Mouse (Mus musculus) urinary bladder, adult 18-20 months (tissue): ENCODE data around the gene Ntn1.

Source experiments
- DNase-seq, 2 experiments: peaks; one replicate each; pipeline ENCODE4 v3.0.0; 2022; ENCODE audit warnings: low spot score in 2 of 2, mixed read lengths in 2 of 2

Gene Ntn1

DNA sequence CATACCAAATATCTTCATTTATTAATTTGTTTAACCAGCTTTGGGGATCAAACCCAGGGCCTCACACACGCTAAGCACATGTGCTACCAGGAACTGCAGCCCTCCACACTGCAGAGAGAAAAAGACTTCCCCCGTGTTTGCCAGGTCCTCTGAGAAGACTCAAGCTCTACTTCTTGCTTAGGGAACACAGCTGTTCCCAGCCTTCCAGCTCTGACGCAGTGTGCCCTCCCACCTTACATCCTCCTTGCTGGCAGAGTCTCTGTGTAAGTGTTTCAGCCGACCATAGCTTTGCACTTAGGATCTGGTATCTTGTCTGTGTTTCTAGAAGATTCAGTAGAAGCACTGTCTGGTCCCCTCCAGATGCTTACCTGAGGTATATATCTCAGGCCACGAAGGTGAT, 209.8 kb downstream of the Ntn1 start:
- DNase-seq: no peak

- no peak for DNase-seq
Observed at GRCm38 (mm10) chr11:68188695-68189201, 211.9 kb downstream of the Ntn1 start.

GRCm38 (mm10) chr11:68187242-68187641, 213.4 kb downstream of the Ntn1 start:
- no peak for DNase-seq

GRCm38 (mm10) chr11:68185647-68186046, 215.0 kb downstream of the Ntn1 start:
- no peak for DNase-seq

- no peak for DNase-seq
Observed at GRCm38 (mm10) chr11:68177415-68177814, 223.2 kb downstream of the Ntn1 start.

DNA sequence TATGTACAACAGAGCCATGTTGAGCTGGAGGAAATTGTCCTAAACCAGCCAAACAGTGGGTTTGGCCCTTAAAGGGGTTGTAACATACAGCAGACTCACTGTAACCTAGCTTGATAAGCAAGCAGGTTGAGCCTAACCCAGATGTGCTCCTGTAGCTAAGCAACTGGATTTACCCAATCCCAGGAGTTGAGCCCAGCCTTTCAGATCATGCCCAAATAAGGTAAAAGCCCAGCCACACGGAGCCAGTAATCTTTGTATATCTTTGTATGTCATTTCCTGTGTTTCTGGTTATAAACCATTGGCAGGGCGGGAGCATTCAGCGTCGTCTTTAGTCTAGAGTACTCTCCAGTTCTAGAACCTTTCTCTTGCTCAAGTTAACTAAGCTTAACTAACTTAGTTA, 224.1 kb downstream of the Ntn1 start:
- no peak for DNase-seq

- DNase-seq: no peak
Observed at GRCm38 (mm10) chr11:68172648-68173045, 228.0 kb downstream of the Ntn1 start.

DNA sequence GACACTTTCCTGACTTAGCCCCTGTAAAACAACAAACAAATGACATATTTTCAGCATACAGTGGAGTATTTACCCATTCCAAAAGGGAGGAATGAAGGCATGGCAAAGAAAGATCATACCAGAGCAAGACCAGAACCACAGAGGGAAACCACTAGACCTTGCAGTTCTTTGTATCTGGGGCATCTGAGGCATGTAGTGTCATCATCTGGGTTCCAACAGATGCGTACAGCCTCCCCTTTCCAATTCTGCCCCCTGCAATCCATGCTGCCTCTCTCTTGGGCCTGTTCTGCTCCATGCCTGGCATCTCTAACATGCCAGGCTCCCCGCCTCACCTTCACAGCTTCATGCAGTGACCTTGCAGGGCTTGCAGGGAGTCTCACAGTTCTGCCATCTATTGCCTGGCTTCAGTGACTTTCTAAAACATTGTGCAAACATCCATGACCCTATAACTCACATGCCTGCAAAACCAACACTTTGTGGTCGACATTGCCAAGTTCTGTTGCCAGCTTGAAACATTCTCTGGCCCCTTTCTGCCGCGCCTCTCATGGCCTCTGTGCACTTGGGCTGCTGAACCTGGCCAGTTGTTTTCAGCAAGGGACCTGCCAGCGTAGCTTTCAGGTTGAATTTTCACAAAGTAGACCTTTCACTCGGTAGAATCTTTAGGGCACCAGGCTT, 228.5 kb downstream of the Ntn1 start:
- no peak for DNase-seq

DNA sequence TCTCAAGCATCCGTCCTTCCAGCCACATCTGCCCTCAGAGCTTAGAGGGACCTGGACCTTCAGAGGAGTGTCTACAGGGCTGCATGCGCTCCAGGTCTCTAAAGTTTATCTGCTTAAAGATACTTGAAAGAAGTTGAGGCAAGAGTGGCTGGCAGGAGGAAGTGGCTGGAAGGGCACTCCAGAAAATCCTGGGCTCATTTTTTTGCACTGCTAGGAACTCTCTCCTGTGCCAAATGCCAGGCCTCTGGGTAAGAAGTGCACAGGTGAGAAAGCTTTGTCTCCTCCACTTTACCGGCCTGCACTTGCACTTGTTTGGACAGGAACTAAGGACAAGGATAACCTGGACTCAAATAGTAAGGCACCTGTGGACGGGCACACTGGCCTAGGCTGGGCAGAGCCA, 232.2 kb downstream of the Ntn1 start:
- no peak for DNase-seq

- no peak for DNase-seq
Observed at GRCm38 (mm10) chr11:68164408-68164807, 236.2 kb downstream of the Ntn1 start.

DNA sequence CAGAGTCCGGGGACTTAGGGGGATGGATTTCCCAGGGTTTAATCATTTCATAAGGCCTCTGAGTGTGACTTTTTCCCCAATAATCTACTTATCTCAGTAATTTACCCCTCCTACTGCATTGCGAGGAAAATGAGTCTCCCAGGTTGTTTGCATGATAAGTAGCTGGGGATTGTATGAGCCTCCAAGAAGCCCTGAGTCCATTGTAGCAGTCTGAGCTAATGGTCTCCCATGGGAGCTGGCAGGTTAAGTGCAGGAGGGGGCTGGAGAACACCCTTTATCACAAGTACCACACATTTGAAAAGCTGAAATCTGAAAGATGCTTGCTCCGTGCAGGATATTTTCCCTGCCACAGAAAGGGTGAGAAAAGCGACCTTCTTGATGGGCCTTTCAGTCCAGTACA, 240.8 kb downstream of the Ntn1 start:
- DNase-seq: no peak
